Mouse (Mus musculus) spleen, adult 12 weeks (tissue): ENCODE data around the gene Fshr.

Source experiments
- DNase-seq: peaks from one replicate; pipeline ENCODE4 v3.0.0; 2022; ENCODE audit warnings: low spot score

Gene Fshr

DNA sequence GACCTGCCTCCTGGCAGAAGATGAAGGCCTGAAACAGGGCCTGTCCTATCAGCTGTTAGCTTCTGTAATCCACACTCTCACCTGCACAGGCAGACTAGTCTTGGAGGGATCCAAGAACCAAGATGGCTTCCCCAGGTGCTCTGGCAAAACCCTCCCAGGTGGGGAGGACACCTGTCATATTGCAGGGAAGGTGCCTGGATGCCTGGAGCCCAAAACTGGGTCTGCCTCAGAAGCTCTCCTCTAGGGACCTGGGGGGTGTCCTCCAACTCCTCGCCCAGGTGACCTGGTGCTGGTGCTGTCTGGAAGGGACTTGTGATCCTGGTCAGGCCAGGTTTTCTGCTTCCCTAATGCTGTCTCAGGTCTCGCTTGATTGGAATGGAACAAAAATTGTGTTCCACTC, 167.5 kb downstream of the Fshr start:
- DNase-seq, result no peak

DNA sequence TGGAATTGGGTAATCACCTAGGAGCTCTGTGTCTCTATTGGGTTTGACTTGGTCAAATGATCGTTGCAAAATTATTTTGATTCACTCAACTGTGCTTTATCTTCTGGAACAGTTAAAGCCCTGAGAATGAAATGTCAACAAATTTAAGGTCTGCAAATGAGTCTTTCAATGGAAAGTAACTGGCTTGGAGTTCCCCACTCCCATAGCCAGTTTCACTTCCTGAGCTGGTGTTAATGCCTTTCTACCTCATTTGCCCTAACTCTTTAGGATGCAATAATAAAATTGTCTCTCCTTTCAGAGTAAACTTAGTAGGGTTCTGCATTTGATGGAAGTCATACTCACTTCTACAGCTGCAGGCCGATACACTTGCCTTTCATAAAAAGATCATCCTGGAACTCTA, 181.0 kb downstream of the Fshr start:
- no peak for DNase-seq

DNA sequence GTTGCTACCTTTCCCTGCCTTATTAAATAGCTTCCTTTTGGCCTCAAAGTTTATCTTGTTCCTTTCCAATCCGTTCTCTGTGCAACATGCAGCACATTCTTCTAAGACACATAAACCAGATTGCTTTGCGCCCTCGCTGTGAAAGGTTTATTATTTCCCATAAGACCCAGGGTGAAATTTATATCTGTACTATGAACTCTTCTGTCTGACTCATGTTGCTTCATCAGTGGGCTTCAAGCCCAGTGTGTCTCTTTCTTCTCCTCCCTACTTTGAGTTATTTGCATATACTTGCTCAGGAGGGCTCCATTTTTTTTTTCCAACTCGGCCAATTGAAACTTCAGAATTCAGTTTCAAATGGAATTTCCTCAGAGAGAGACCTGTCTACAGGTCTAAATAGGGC, 183.5 kb downstream of the Fshr start:
- DNase-seq, result no peak

DNA sequence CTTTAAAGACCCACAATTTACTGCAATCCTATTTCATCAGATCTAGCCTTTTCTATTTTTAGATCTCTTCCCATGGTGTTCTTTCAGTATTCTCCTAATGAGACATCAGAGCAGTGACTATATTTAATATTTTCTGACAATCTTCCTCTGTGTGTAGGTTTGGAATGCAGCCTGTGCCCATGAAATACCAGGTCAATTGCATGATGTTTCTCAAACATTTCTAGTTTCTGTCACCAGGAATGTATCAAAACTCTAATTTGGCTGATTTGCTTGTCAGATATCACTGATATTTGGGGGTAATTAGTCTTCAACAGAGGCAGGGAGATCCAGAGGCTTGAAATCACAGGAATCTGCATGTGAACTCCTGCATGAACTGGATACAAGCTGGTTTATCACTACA, 186.8 kb downstream of the Fshr start:
- no peak for DNase-seq

DNA sequence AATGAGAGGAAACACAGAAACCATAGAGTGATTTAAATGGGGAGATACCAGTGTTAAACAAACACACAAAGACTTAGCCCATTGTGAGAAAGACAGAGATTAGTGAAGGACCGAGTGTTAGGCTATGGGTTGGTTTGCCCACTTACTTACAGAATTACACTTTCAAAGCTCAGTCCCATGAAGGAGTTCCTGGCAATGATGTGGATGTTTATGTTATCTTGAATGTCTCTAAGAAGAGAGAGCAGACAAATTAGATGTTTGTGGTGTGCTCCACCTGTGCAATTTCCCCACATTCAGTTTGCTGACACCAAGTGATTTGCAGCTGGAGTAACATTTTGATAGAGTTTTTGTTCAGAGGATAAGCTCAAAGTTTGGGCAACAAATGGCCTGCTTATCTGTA, 191.4 kb downstream of the Fshr start:
- DNase-seq, result no peak

DNA sequence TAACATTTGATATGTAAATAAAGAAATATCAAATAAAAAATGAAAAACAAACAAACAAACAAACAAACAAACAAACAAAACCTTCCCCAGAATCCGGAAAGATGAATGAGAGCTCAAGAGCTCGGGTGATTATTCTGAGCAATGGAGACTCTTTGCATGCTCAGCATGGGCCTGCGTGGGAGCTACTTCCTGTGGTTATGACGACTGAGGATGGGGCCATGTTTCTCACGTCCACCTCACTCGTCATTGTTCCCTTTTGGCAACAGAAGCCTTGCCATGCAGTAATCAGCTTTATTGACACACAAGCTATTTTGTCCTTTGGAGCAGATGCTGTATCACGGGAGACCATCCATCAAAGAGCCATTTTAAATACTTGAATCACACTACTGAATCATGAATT, 191.8 kb downstream of the Fshr start:
- no peak for DNase-seq

DNA sequence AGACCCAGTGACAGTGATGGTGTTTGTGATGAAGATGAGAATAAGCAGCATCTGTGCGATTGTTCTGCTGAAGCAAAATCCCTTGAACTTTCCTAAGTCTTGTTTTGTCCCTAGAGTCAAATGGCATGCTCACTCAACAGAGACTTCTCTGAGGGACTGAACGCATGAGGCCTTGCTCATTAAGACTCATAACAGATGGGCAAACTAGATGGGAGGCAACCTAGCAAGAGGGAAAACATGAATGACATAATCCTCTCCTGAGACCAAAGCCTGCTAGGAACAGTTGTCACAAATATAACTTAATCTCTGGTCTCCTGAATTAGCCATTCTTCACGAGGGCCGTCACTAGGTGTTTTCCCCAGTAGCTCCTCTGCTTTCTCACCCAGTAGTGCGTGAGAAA, 194.5 kb downstream of the Fshr start:
- no peak for DNase-seq

DNA sequence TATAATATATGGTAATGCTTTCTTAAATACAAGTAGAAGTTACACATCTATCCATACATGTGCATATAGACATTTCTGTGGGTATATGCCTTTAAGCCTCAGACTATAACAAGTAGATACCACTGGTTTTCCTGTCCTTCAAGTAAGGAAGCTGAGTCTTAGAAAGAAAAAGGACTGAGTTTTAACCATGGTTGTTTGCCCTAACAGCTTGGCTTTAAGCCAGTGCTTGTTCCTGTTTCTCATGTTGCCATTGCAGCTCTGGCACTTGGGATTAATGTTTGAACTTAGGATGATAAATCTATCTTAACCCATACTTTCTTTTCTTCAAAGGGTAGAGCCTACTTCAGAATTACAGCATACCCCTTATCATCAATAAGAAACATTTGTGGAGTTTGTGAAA, 200.6 kb downstream of the Fshr start:
- no peak for DNase-seq

DNA sequence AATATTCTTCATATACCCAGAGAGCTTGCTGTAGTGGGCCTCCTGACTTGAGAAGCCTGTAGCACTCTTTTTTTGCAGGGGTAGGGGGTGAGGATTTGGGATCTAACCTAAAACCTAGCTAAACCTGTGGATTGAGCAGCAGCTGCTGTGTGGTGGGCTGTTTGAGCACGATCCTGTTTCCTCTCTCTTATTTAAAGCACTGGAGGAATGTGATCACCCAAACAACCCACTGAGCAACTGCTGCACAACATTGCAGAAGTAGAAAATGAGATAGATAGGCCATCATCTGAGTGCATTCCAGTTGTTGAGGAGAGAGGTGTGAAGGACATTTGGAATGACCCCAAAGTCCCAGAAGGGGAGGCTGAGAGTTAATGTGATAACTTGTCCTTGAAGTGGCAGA, 202.2 kb downstream of the Fshr start:
- DNase-seq, result no peak

DNA sequence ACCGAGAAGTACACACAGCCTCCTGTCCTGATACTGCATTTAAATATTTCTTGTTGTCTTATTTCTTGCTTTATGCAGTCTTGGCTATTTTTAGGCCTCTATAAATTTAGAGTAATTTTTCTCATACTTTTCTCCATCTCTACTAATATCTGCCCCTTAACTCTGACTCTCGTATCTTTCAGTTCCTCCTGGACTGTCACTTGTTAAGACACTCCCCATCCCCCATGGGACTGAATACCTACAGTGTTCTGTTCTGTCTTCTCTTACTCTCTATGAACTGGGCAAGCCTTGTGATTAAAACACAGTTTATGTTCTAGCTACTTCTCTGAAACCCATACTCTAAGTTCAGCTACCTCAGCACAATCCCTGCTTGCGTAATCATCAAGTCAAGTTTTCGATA, 209.2 kb downstream of the Fshr start:
- no peak for DNase-seq

DNA sequence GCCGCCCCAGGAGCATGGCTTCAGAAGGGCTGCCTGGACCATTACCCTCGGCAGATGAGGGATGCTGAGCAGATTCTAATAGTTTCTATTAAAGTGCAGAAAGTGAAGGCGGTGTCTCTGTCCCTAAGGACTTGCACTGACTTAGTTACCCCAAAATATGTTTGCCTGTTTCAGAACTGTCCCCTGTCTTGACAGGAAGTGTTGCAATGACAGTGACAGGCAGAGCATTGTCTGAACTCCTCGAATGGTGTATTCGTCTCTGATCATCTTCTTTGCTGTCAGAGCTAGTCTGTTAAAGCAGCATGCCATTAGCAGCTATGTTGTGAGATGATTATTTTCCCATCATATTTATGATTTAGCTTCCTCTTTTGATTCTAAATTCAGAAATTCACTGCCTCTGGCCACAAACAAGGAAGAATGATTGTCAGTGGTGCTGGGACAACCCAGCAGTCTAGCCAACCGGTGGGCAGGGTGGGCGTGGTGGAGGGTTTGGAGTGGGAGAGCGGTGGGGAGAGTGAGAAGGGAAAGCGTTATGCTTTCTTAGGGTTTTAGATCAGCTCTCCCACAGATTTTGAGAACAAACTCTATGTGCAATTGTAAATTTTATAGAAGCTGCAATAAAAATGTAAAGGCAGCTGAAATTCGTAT, 219.6 kb downstream of the Fshr start:
- no peak for DNase-seq

DNA sequence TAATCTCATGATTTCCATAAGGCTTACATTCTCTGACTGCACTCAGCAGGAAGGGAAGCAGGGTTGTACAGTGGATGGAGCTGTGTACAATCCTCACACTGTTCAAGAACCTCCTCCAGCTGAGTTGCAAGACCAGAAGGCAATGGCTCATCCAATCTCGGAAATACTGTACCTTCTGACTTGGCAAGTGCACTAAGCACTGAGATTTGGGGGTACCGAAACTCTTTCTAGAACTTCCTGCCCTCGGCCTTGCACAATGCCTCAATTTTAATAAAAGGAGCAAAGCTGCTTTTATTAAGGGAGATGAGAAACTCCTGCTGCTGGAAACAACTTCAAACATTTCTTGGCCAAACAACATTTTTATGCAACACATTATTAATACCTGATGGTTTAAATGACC, 225.9 kb downstream of the Fshr start:
- no peak for DNase-seq

DNA sequence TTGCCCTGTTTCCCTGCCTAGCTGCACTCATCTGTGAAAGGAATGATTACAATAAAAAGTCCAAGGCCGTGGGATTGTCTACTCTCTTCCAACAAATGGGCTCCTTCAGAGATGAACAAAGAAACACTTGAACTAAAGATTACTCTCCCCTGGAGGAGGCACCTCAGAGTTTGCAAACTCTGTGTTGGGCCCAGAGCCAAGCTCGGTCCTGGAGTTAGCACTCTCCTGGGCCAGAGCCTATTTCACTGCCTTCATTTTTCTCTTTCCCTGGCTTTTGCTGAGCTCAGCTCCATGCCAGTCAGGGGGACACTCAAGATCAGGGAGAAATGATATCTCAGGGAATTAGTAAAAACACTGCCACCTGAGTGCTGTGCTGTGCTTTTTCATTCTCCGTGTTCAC, 234.4 kb downstream of the Fshr start:
- no peak for DNase-seq

DNA sequence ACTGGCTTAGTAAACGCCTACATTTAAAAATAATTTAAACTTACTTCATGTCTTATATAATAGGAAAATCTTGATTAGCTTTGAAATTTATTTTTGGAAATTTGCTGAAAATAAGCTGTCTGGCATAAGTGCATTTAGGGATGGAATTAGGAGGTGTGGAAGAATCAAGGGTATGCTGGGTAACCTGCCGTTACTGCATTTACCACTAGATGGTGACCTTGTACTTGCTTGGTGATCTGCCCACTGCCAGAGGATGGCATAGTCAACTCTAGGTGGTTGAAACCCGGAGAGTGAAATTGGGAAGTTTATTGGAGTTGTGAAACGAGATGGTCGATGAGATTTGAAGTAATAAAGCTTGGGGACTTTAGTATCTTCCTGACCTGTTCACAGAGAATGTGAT, 246.5 kb downstream of the Fshr start:
- DNase-seq, result no peak

DNA sequence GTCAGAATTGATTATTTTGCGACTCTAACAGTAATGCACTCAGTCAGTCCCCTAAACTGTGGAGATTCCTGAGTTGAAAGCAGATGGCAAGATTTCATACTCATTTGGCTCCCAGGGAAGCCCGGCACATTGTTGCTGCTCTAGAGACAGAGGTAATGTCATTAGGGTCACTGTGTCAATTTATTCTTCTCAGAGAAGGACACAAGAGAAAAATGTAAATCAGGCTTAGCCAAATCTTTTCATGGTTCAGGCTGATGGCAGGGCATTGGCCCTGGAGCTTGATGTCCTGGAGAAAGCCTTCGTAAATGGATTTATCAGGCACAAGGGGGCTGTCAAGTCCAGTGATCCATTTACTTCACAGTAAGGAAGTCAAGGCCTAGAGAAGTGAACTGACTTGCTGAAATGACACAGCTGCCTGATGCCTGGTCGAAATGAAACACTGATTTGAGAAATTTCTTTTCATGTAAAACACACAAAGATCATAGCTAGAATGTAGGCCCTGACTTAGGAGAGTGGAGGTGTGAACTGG, 262.3 kb downstream of the Fshr start:
- DNase-seq, result no peak

DNA sequence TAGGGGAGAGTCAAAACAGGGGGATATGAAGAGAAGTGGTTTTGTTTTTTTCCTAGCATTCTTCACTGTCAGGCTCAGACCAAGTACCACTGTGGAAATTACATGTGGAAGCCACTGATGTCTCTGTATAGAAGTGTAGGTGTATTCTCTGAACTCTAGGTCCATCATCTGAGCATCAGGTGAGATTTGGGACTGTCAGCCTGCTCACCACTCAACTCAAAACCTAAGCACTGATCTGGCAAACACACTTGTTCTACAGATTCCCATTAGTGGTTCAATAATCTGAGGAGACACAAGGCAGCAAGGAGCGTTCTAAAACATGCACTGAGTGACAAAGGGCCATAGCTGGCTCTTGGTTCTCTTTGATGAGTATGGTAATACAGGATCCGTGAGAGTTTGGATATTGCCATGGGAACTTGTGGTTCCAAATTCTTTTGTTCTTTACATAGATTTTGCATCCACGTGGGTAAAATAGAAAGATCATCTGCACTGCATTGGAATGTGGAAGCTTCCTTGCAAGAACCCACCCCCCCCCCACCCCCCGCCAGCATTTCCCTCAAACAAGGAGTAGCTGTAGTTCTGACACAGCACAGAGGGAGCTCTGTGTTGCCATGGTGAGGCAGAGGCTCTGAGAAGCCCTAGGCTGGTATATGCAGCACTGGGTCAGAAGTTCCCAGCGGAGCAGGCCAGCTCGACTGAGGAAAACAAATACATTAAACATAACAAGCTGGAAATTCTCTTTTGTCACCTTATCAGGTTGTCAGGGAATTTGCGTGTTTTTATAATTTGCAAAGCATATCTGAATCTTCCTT, 262.9 kb downstream of the Fshr start:
- no peak for DNase-seq

DNA sequence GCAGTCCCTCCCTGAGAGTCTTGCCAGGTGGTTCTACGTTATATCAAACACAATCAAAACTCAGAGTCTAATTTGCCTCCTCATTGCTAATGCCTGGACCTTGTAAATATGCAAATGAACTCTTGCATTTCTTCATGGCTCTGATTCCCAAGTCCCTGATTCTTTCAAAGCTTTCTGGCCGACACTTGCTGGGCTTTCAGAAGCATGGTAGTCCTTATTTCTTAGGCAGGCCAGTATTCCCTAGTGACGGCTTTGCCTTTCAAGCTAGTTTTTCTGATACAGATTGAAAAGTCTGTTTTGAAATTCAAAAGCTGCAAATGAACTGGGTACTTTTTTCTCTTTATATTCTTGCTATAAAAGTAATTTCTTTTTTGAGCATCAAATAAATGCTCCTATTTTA, 263.5 kb downstream of the Fshr start:
- no peak for DNase-seq
